Mouse (Mus musculus) ES-Bruce4 (cell line): ENCODE data around the gene Gm28372.

ENCODE experiments used
- CTCF ChIP-seq: IDR thresholded peaks from one replicate; pipeline ENCODE4 v1.8.1; 2011; ENCODE audit warnings: low read depth, low read length
- EP300 ChIP-seq: IDR thresholded peaks from 2 replicates; pipeline ENCODE4 v1.6.1; 2011; ENCODE audit warnings: low read depth, low read length; ENCODE audit not compliant: insufficient read depth
- POLR2A ChIP-seq: IDR thresholded peaks from one replicate; pipeline ENCODE4 v1.8.1; 2011; ENCODE audit warnings: low read length; ENCODE audit not compliant: insufficient read depth

DNA sequence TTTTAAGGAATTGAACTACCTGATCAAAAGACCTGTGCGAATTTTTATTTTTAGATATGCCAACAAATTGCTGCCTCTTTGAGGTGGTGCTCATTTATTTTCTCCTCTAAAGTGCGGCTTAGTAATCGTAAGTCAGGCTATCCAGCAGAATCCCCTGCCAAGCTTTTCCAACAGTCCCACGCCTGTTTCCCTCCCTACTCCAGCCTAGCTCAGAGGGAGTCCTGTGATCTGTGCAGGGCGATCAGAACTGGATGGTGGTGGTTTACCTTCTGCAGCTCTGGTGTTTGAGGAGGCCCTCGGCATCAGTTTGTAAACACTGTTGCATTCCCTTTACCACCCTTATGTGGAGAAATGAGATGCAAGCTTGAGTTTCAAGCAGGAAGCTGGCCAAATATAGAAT, 48.4 kb downstream of the Gm28372 start:
- no peak for TF ChIP-seq POLR2A
- TF ChIP-seq CTCF = no peak
- TF ChIP-seq EP300 = no peak
